Mouse (Mus musculus): ENCODE measurements around the gene Sdr39u1.

GRCm38 (mm10) chr14:55885114-55885790, 14.8 kb downstream of the Sdr39u1 start:
- no peak for TF ChIP-seq CTCF (IDR thresholded peaks at IDR 0.05; ENCODE audit: low read depth, low read length)
- TF ChIP-seq POLR2A (IDR thresholded peaks at IDR 0.05; ENCODE audit: insufficient read depth, low read length), result no peak
- TF ChIP-seq EP300 (IDR thresholded peaks at IDR 0.05; ENCODE audit: insufficient read depth, low read depth, low read length), result no peak
